ENCODE assay signal across 8 mouse cellular contexts in the genomic region with DNA sequence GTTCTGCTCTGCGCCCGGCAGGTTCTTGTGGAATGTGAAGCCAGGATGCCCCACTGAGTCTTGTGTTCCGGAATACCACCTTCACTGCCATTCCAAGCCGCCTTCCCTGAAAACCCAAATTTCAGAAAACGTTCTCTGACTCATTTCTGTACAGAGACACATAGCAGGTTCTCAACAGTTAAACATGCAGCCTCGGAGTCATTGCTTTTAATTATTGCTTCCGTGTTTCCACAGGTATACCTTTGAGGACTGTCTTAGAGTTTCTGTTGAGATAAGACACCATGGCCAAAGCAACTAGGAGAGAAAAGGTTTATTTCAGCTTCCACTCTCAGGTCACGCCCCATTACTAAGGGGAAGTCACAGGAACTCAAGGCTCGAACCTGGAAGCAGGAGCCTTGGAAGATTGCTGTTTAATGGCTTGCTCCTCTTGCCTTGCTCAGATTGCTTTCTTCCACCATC. TPM values are rescaled to one million over a fixed set of nuclear protein-coding genes. Genes with fewer than 3 reads are reported as not detected.
A peak's percentile ranks its signal among the peaks of the same experiment; 100 is the strongest.
DNase-seq lines count a peak whose midpoint lies in the region; ATAC-seq lines count a peak whose summit lies in the region.

No protein-coding gene starts in this region.

- H3K27me3 ChIP-seq in neural tube, embryonic 11.5 days (ENCODE audit: control insufficient read depth, insufficient read depth, low read length) = no peaks in the 10 kb centered on the region
- peaks cover 8% of the 10 kb centered on the region for H3K27me3 ChIP-seq in forebrain, embryonic 10.5 days (ENCODE audit: poor library complexity, severe bottlenecking)
- H3K27me3 ChIP-seq in limb, embryonic 15.5 days = no peaks in the 10 kb centered on the region
- H3K27me3 ChIP-seq in stomach, embryonic 16.5 days (ENCODE audit: control insufficient read depth, insufficient read depth, low read length) = no peaks in the 10 kb centered on the region

- peak overlapping the region; percentile 85 for H3K4me2 ChIP-seq in neural tube, embryonic 11.5 days (ENCODE audit: low read depth)
- H3K4me2 ChIP-seq in limb, embryonic 15.5 days = peak overlapping the region; percentile 85
- H3K4me2 ChIP-seq in stomach, embryonic 16.5 days (ENCODE audit: low read depth, low read length) = peak overlapping the region; percentile 90

- ATAC-seq in neural tube, embryonic 11.5 days (ENCODE audit: insufficient read depth, low FRiP score, low TSS enrichment) = no peak
- ATAC-seq in limb, embryonic 15.5 days (ENCODE audit: insufficient number of reproducible peaks, low FRiP score, low TSS enrichment, low read depth) = peak; percentile 14; the same call in 1 of the 2 replicates
- no peak for ATAC-seq in stomach, embryonic 16.5 days (ENCODE audit: insufficient read depth, low FRiP score)

- WGBS in neural tube, embryonic 11.5 days = 25% methylated on average over 9 of the region's 9 CpGs
- WGBS in forebrain, embryonic 10.5 days = 28% methylated on average over 9 of the region's 9 CpGs
- WGBS in limb, embryonic 15.5 days = 14% methylated on average over 9 of the region's 9 CpGs
- 13% methylated on average over 9 of the region's 9 CpGs for WGBS in stomach, embryonic 16.5 days

- DNase-seq in neural tube, embryonic 11.5 days (ENCODE audit: low spot score) = no peak
- no peak for DNase-seq in neural tube, embryonic 10.5 days (ENCODE audit: extremely low spot score, low spot score)
- DNase-seq in forebrain, embryonic 10.5 days (ENCODE audit: extremely low spot score, low spot score) = no peak
- no peak for DNase-seq in layer of hippocampus, adult 9-10 months (ENCODE audit: low spot score)
- DNase-seq in MN1 (ENCODE audit: low spot score) = no peak
- no peak for DNase-seq in right cerebral cortex, postnatal 10 days (ENCODE audit: low spot score in 2 of 2)

- no peaks in the 10 kb centered on the region for H3K9me3 ChIP-seq in neural tube, embryonic 11.5 days (ENCODE audit: control insufficient read depth, low read length)
- no peaks in the 10 kb centered on the region for H3K9me3 ChIP-seq in forebrain, embryonic 10.5 days
- no peaks in the 10 kb centered on the region for H3K9me3 ChIP-seq in limb, embryonic 15.5 days
- no peaks in the 10 kb centered on the region for H3K9me3 ChIP-seq in stomach, embryonic 16.5 days (replicated peaks; ENCODE audit: control insufficient read depth, low read length)

- H3K36me3 ChIP-seq in neural tube, embryonic 11.5 days (ENCODE audit: control insufficient read depth, insufficient read depth, low read length) = no peaks in the 10 kb centered on the region
- H3K36me3 ChIP-seq in forebrain, embryonic 10.5 days (replicated peaks) = peaks cover 22% of the 10 kb centered on the region
- 0 out of 2 replicates have a peak, but pooled peaks cover 5% of the 10 kb centered on the region for H3K36me3 ChIP-seq in limb, embryonic 15.5 days
- H3K36me3 ChIP-seq in stomach, embryonic 16.5 days (ENCODE audit: control insufficient read depth, insufficient read depth, low read length) = no peaks in the 10 kb centered on the region

- peak overlapping the region; percentile 84 for H3K4me3 ChIP-seq in neural tube, embryonic 11.5 days (ENCODE audit: low read depth, low read length)
- peak overlapping the region; percentile 91 for H3K4me3 ChIP-seq in forebrain, embryonic 10.5 days
- peak overlapping the region; percentile 81 for H3K4me3 ChIP-seq in limb, embryonic 15.5 days
- peak overlapping the region; percentile 91 for H3K4me3 ChIP-seq in stomach, embryonic 16.5 days (replicated peaks; ENCODE audit: low read length)

- no peak overlapping the region for H3K27ac ChIP-seq in neural tube, embryonic 11.5 days (ENCODE audit: low read depth, low read length)
- H3K27ac ChIP-seq in forebrain, embryonic 10.5 days = peak overlapping the region; percentile 90
- peak overlapping the region; percentile 72; the same call in 1 of the 2 replicates for H3K27ac ChIP-seq in limb, embryonic 15.5 days
- peak overlapping the region; percentile 50 for H3K27ac ChIP-seq in stomach, embryonic 16.5 days (ENCODE audit: low read length)

- peaks cover 6% of the 10 kb centered on the region; the same call in 1 of the 2 replicates for H3K4me1 ChIP-seq in neural tube, embryonic 11.5 days (ENCODE audit: control insufficient read depth, insufficient read depth, low read length)
- H3K4me1 ChIP-seq in forebrain, embryonic 10.5 days = peaks cover 24% of the 10 kb centered on the region
- H3K4me1 ChIP-seq in limb, embryonic 15.5 days = peaks cover 19% of the 10 kb centered on the region
- peaks cover 13% of the 10 kb centered on the region for H3K4me1 ChIP-seq in stomach, embryonic 16.5 days (ENCODE audit: control insufficient read depth, insufficient read depth, low read length)

- peak overlapping the region; percentile 84 for H3K9ac ChIP-seq in neural tube, embryonic 11.5 days (ENCODE audit: low read length)
- H3K9ac ChIP-seq in limb, embryonic 15.5 days = peak overlapping the region; percentile 64
- H3K9ac ChIP-seq in stomach, embryonic 16.5 days (ENCODE audit: low read length) = peak overlapping the region; percentile 93

RNA-seq across cellular contexts. Expression of a gene that starts 0.5 kb away (rescaled TPM):
- 53.8 and 55.9 TPM in 2 replicates for polyA plus RNA-seq in neural tube, embryonic 11.5 days (2014; fragmentation: Nextera tagmentation; extraction: Ambion mirVana)
- polyA plus RNA-seq in forebrain, embryonic 10.5 days (2016; fragmentation: Nextera tagmentation; extraction: Ambion mirVana) = 61.7 and 65.8 TPM in 2 replicates
- polyA plus RNA-seq in limb, embryonic 15.5 days (2015; fragmentation: Nextera tagmentation; extraction: Ambion mirVana) = 40.7 and 46.7 TPM in 2 replicates
- 39.8 and 44.6 TPM in 2 replicates for polyA plus RNA-seq in stomach, embryonic 16.5 days (2015; fragmentation: Nextera tagmentation; extraction: Ambion mirVana)

RNA-seq across cellular contexts. Expression of a gene that starts 34.5 kb away (rescaled TPM):
- polyA plus RNA-seq in neural tube, embryonic 11.5 days (2014; fragmentation: Nextera tagmentation; extraction: Ambion mirVana) = 0.84 and 0.89 TPM in 2 replicates
- 0.10 and 0.15 TPM in 2 replicates for polyA plus RNA-seq in forebrain, embryonic 10.5 days (2016; fragmentation: Nextera tagmentation; extraction: Ambion mirVana)
- polyA plus RNA-seq in limb, embryonic 15.5 days (2015; fragmentation: Nextera tagmentation; extraction: Ambion mirVana) = 0.81 and 0.90 TPM in 2 replicates
- polyA plus RNA-seq in stomach, embryonic 16.5 days (2015; fragmentation: Nextera tagmentation; extraction: Ambion mirVana) = 0.40 and 0.79 TPM in 2 replicates
